Mouse (Mus musculus) E14TG2a.4 (cell line): Measurements from ENCODE around the gene Aco2.

Experiments used
- H3K27me3 ChIP-seq: 2 replicates; pipeline ENCODE4 v1.6.1; 2014; ENCODE audit warnings: low read length, control low read depth; ENCODE audit not compliant: insufficient read depth
- H3K36me3 ChIP-seq: 2 replicates; pipeline ENCODE4 v1.6.1; 2014; ENCODE audit warnings: low read length, control low read depth; ENCODE audit not compliant: insufficient read depth
- H3K4me1 ChIP-seq: replicated peaks from 2 replicates; pipeline ENCODE4 v1.6.1; 2014; ENCODE audit warnings: low read depth, low read length, control low read depth
- H3K4me3 ChIP-seq: replicated peaks from 2 replicates; pipeline ENCODE4 v1.5.1; 2014; ENCODE audit warnings: mild to moderate bottlenecking, low read length
- H3K9me3 ChIP-seq: 2 replicates; pipeline ENCODE4 v1.6.1; 2014; ENCODE audit warnings: low read length, control low read depth
- CTCF ChIP-seq: conservative IDR thresholded peaks from 2 replicates; pipeline ENCODE4 v1.5.1; 2014; ENCODE audit warnings: low read length
- NANOG ChIP-seq: IDR thresholded peaks from 2 replicates; pipeline ENCODE4 v1.6.1; 2014; ENCODE audit warnings: borderline replicate concordance, low read length, mixed read lengths
- POU5F1 ChIP-seq: IDR thresholded peaks from 2 replicates; pipeline ENCODE4 v1.6.1; 2014; ENCODE audit warnings: low read length, borderline replicate concordance

Aco2 gene

DNA sequence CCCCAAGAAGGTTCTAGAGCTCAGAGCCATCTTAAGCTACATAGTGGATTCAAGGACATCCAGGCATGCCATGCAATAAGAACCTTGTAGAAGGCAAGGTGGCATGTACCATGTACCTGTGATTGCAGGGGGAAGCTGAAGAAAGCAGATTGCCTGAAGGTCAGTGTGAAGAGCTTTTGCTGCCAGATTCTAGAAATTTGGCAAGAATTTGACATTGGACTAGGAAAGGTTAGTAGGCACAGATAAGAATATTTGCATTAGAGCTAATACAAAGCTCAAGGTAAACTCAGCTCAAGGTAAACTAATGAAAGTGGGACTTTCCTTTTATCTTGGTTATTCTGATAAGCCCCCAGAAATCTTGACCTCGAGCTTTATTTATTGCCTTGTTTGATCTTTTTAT, 92.2 kb downstream of the Aco2 start:
- Histone ChIP-seq H3K36me3 (peaks cover 1% of the 10 kb centered on the region), H3K4me3 (no peak overlapping the region), H3K27me3 (no peaks in the 10 kb centered on the region), H3K4me1 (peaks cover 64% of the 10 kb centered on the region), H3K9me3 (peaks cover 11% of the 10 kb centered on the region; the same call in 1 of the 2 replicates)
- TF ChIP-seq CTCF (no peak), POU5F1 (no peak), NANOG (no peak)
